Mouse (Mus musculus) hindbrain, embryonic 13.5 days (tissue): ENCODE data around the gene Pla2g7. TPM values are rescaled to one million over a fixed set of nuclear protein-coding genes. Genes with fewer than 3 reads are reported as not detected.
"Not testable (repeated sequence)": the region's sequence is repeated elsewhere in the genome, so short reads cannot be mapped to it uniquely, and the experiment has no call there.

Experiments used
- ATAC-seq: fragments of 200-750 bp; cut with Nextera tagmentation; 2 replicates; pipeline ENCODE4 v1.8.0; 2017; ENCODE audit warnings: moderate TSS enrichment; ENCODE audit not compliant: low FRiP score
- H3K27ac ChIP-seq: fragments of 300-500 bp; sonication (generic); 2 replicates; pipeline ENCODE4 v1.5.1; 2015; ENCODE audit warnings: inconsistent platforms, mild to moderate bottlenecking, moderate library complexity
- H3K27me3 ChIP-seq: fragments of 300-500 bp; sonication (generic); 2 replicates; pipeline ENCODE4 v1.6.1; 2015; ENCODE audit warnings: mild to moderate bottlenecking, inconsistent platforms
- H3K36me3 ChIP-seq: fragments of 300-500 bp; sonication (generic); 2 replicates; pipeline ENCODE4 v1.6.1; 2015; ENCODE audit warnings: mild to moderate bottlenecking, inconsistent platforms
- H3K4me1 ChIP-seq: fragments of 300-500 bp; sonication (generic); replicated peaks from 2 replicates; pipeline ENCODE4 v1.6.1; 2015; ENCODE audit warnings: inconsistent platforms
- H3K4me2 ChIP-seq: fragments of 300-500 bp; sonication (generic); 2 replicates; pipeline ENCODE4 v1.6.1; 2015; ENCODE audit warnings: inconsistent platforms, mild to moderate bottlenecking, moderate library complexity
- H3K4me3 ChIP-seq: fragments of 300-500 bp; sonication (generic); 2 replicates; pipeline ENCODE4 v1.5.1; 2015; ENCODE audit warnings: mild to moderate bottlenecking, inconsistent platforms
- H3K9ac ChIP-seq: fragments of 300-500 bp; sonication (generic); 2 replicates; pipeline ENCODE4 v1.6.1; 2015; ENCODE audit warnings: mild to moderate bottlenecking, inconsistent platforms
- H3K9me3 ChIP-seq: fragments of 300-500 bp; sonication (generic); 2 replicates; pipeline ENCODE4 v1.6.1; 2016; ENCODE audit warnings: inconsistent platforms
- WGBS: fragments of 180-500 bp; shearing (Covaris S2); methylation state at CpG from one replicate; pipeline ENCODE4 v1.1.7; 2015; 5-methylcytosine and 5-hydroxymethylcytosine counted together
- polyA plus RNA-seq: library from polyadenylated mRNA; unstranded; fragments of >200 nt; fragmentation: Nextera tagmentation; extraction: Ambion mirVana; gene quantifications from 2 replicates; pipeline ENCODE4 v1.2.1, GENCODE M21; 2015

Pla2g7 gene
- 49.4 and 61.3 TPM in 2 replicates for polyA plus RNA-seq

- no peaks in the 10 kb centered on the region for H3K9me3 ChIP-seq
- under 1% methylated on average over 34 of the region's 34 CpGs for WGBS
- H3K36me3 ChIP-seq: no peaks in the 10 kb centered on the region
- H3K9ac ChIP-seq: peak within 1 kb of the TSS; percentile 73
- peaks cover 14% of the 10 kb centered on the region for H3K4me1 ChIP-seq
- peak within 1 kb of the TSS; percentile 36; the same call in 1 of the 2 replicates for H3K27ac ChIP-seq
- peak within 1 kb of the TSS; percentile 85 for H3K4me2 ChIP-seq
- no peaks in the 10 kb centered on the region for H3K27me3 ChIP-seq
- ATAC-seq: peak; percentile 89
- peak within 1 kb of the TSS; percentile 48 for H3K4me3 ChIP-seq
Measured at GRCm38 (mm10) chr17:43567992-43568888, at the start of gene Pla2g7. Gene Pla2g7 (plus strand): TSS chr17:43568098.

DNA sequence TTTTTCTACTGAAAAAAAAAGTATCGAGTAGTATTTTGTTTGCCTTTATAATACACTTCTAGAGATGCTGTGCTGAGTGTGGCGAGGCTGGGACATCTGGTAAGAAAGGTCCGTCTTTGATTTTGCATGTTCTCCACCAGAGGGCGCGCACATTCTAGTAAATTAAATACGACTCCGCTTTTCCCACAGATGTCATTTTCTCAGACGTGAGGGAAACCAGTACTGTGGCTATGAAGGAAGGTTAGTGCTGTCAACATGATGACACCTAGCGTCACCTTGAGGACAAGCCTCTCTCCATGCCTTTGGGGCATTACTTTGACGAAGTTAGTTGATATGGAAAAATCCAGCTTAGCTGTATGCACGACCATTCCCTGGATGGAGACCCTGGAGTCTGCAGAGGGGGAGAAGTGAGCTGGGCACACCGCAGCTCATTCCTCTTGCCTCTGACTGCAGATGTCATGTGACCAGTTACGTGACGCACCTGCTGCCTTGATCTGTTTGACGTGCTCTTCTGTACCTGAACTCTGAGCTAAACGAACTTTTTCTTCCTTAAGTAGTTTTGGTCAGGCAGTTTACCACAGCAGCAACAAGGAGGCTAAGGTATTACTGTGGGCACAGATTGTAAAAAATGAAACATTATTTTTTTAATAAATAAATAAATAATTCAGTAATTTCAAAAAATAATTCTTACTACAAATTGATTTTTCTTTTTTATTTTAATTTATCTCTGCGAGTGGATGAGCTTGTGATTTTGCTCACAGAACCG, 49.1 kb upstream of the Pla2g7 start:
- WGBS: 30% methylated on average over 18 of the region's 18 CpGs
- Histone ChIP-seq H3K27me3 (no peaks in the 10 kb centered on the region), H3K27ac (no peak overlapping the region), H3K9me3 (0 out of 2 replicates have a peak, but pooled peaks cover 10% of the 10 kb centered on the region), H3K4me3 (no peak overlapping the region), H3K4me1 (no peaks in the 10 kb centered on the region), H3K36me3 (no peaks in the 10 kb centered on the region), H3K9ac (no peak overlapping the region), H3K4me2 (no peak overlapping the region)
- peak; percentile 81 for ATAC-seq

DNA sequence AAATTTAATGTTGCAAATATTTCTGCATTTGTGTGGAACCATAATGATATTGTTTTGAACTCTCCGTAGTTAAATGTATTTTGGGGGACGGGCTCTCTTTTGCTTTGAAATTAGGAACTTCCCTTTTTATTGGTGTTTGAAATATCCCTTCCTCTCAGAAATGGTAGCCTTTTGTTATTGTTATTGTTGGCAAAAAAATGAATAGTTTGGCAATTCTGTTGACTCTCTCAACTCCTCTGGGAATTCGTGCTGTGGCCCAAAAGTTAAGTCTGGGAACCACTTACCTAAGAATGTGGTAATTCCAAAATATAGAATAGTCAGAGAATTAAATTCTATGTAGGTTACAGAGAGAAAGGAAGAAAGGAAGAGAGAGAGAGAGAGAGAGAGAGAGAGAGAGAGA, 47.7 kb upstream of the Pla2g7 start:
- no peaks in the 10 kb centered on the region for H3K36me3 ChIP-seq
- H3K27me3 ChIP-seq: no peaks in the 10 kb centered on the region
- H3K9ac ChIP-seq: no peak overlapping the region
- H3K4me2 ChIP-seq: no peak overlapping the region
- H3K27ac ChIP-seq: no peak overlapping the region
- ATAC-seq: no peak
- no peaks in the 10 kb centered on the region for H3K9me3 ChIP-seq
- 82% methylated on average over 3 of the region's 3 CpGs for WGBS
- H3K4me3 ChIP-seq: no peak overlapping the region
- no peaks in the 10 kb centered on the region for H3K4me1 ChIP-seq

DNA sequence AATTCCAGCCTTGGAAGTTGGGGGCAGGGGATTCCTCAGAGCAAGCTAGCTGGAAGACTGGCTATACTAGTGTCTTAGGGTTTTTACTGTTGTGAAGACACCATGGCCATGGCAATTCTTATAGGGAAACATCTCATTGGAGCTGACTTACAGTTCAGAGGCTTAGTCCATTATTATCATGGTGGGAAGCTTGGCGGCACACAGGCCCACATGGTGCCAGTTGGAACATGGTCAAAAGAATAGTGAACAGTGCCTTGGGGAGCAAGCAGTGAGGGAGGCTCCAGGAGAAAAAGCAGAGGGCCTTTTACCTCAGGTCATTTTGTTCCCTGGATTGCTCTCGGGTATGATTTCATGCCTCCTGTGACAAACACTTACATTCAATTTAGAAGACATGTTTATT, 37.4 kb upstream of the Pla2g7 start:
- no peak overlapping the region for H3K4me2 ChIP-seq
- no peak for ATAC-seq
- 75% methylated on average over 2 of the region's 2 CpGs for WGBS

DNA sequence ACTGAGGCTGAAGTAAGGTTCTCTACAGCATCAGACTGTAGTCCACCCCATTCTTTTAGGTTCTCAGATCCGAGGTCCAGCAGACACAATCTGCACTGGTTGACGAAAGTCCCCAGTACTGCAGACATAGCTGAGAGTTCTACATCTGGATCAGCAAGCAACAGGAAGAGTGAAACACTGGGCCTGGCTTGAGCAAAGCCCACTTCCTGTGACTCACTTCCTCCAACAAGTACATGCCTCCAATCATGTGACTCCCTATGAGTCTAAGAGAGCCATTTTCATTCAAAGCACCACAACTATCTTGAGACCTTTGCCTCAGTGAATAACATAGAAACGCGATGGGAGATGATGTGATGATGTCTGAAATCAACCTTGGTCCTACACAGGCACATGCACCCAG, 36.7 kb upstream of the Pla2g7 start:
- H3K9me3 ChIP-seq: no peaks in the 10 kb centered on the region
- ATAC-seq: no peak
- no peak overlapping the region for H3K4me3 ChIP-seq
- H3K9ac ChIP-seq: no peak overlapping the region
- peaks cover 10% of the 10 kb centered on the region for H3K4me1 ChIP-seq
- H3K27me3 ChIP-seq: no peaks in the 10 kb centered on the region
- 95% methylated on average over 4 of the region's 4 CpGs for WGBS
- no peak overlapping the region for H3K4me2 ChIP-seq
- no peak overlapping the region for H3K27ac ChIP-seq
- no peaks in the 10 kb centered on the region for H3K36me3 ChIP-seq

More for the DNA sequence above, 37.4 kb upstream of the Pla2g7 start:
- Histone ChIP-seq H3K27me3 (no peaks in the 10 kb centered on the region), H3K9me3 (no peaks in the 10 kb centered on the region), H3K36me3 (no peaks in the 10 kb centered on the region), H3K27ac (no peak overlapping the region), H3K4me1 (peaks cover 10% of the 10 kb centered on the region), H3K4me3 (no peak overlapping the region), H3K9ac (no peak overlapping the region)

DNA sequence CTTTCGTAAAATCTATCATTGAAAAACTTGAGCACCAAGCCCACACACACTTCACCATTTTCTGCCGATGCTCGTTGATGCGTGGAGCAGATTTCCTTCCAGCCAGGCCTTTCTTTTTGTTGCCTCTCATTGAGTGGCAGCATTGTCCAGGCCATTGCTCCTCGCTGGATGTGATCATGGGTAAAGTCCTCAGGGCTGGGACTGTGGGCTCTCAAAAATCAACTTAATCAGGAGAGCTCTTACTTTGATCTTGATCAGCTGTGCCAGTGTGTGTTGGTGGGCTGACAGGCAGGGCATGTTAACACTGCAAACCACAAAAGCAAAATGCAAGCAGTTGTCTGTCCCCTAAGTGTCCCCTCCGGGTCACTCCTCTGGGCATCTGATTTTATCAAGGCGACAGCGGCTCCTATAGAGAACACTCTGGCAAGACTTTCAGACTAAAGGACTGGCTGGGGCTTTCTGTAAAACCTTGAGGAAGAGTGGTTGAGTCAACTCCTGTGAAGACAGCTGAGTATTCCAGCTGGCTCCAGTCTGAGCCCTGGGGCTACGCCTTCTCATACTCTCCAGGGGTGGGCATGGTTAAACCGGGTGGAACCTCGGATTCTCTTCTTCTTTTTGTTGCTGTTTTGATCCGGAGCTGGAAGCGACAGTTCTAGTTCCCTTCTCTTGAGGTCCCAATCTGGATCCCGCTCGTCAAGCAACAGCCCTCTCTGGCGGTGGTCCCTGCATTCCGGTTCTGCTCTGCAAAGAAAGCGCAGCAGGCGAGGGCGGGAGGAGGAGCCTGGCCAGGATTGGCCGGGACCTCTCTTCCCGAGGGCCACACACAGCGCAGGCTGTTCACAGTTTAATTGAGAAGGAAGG, 33.3 kb upstream of the Pla2g7 start:
- Histone ChIP-seq H3K36me3 (no peaks in the 10 kb centered on the region), H3K9me3 (no peaks in the 10 kb centered on the region), H3K4me1 (peaks cover 10% of the 10 kb centered on the region), H3K4me2 (peak overlapping the region; percentile 45), H3K4me3 (peak overlapping the region; percentile 15), H3K9ac (no peak overlapping the region), H3K27me3 (no peaks in the 10 kb centered on the region), H3K27ac (no peak overlapping the region)
- WGBS: 7% methylated on average over 23 of the region's 23 CpGs
- ATAC-seq: peak; percentile 88

DNA sequence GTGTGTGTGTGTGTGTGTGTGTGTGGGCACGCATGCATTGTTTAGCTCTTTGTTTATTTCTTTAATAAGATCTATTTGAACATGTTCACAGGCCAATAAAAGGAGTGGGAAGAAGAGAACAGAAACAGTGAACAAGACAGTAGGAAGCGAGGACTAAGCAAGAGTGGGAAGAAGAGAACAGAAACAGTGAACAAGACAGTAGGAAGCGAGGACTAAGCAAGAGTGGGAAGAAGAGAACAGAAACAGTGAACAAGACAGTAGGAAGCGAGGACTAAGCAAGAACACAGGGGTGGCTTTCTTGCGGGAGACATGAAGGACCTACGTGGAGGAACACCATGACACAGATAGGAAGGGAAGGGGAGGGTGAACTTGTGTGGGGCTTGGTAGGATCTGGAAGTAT, 31.1 kb upstream of the Pla2g7 start:
- H3K36me3 ChIP-seq, H3K27ac ChIP-seq, H3K9ac ChIP-seq, ATAC-seq, H3K27me3 ChIP-seq, H3K4me3 ChIP-seq, H3K9me3 ChIP-seq, H3K4me1 ChIP-seq, H3K4me2 ChIP-seq: not testable (repeated sequence)
- 97% methylated on average over 6 of the region's 6 CpGs for WGBS

GRCm38 (mm10) chr17:43538767-43539166, 29.1 kb upstream of the Pla2g7 start:
- H3K4me2 ChIP-seq: no peak overlapping the region
- H3K27me3 ChIP-seq: no peaks in the 10 kb centered on the region
- no peaks in the 10 kb centered on the region for H3K9me3 ChIP-seq
- no peak overlapping the region for H3K9ac ChIP-seq
- WGBS: 87% methylated on average over 3 of the region's 3 CpGs
- H3K27ac ChIP-seq: no peak overlapping the region
- H3K4me3 ChIP-seq: no peak overlapping the region
- H3K4me1 ChIP-seq: peaks cover 10% of the 10 kb centered on the region
- H3K36me3 ChIP-seq: no peaks in the 10 kb centered on the region
- no peak for ATAC-seq

DNA sequence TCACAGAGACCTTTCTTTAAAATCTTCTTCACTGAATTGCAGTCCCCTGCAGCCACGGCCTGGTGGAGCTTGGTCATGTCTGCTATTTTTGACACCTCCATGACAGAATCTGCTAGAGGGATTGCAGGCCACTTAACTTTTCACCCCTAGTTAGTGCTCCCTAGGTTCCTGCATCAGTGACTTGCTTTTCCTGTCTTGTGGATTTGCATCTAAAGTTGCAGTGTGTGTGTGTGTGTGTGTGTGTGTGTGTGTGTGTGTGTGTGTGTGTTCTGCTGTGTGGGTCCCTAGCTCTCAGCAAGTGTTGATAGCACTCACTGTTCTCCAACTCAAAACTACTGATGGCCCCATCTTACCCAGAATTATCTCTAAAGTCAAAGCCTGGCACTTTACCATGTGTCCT, 24.4 kb upstream of the Pla2g7 start, which contains the start of gene Ankrd66:
Gene Ankrd66 (minus strand): TSS at position 101 of the 400 bp plus-strand sequence.
- WGBS: 80% methylated on average over 1 of the region's 1 CpGs
- Histone ChIP-seq H3K9me3 (no peaks in the 10 kb centered on the region), H3K4me3 (no peak within 1 kb of the TSS), H3K9ac (no peak within 1 kb of the TSS), H3K27me3 (no peaks in the 10 kb centered on the region), H3K4me2 (no peak within 1 kb of the TSS), H3K4me1 (peaks cover 6% of the 10 kb centered on the region; the same call in 1 of the 2 replicates), H3K36me3 (no peaks in the 10 kb centered on the region), H3K27ac (no peak within 1 kb of the TSS)
- no peak for ATAC-seq

GRCm38 (mm10) chr17:43544040-43544439, 23.9 kb upstream of the Pla2g7 start:
- H3K9me3 ChIP-seq: no peaks in the 10 kb centered on the region
- no peak for ATAC-seq
- no peaks in the 10 kb centered on the region for H3K27me3 ChIP-seq
- WGBS: 89% methylated on average over 4 of the region's 4 CpGs
- H3K27ac ChIP-seq: no peak overlapping the region
- H3K4me2 ChIP-seq: no peak overlapping the region
- no peaks in the 10 kb centered on the region for H3K36me3 ChIP-seq
- H3K4me1 ChIP-seq: peaks cover 6% of the 10 kb centered on the region; the same call in 1 of the 2 replicates
- no peak overlapping the region for H3K9ac ChIP-seq
- H3K4me3 ChIP-seq: no peak overlapping the region

DNA sequence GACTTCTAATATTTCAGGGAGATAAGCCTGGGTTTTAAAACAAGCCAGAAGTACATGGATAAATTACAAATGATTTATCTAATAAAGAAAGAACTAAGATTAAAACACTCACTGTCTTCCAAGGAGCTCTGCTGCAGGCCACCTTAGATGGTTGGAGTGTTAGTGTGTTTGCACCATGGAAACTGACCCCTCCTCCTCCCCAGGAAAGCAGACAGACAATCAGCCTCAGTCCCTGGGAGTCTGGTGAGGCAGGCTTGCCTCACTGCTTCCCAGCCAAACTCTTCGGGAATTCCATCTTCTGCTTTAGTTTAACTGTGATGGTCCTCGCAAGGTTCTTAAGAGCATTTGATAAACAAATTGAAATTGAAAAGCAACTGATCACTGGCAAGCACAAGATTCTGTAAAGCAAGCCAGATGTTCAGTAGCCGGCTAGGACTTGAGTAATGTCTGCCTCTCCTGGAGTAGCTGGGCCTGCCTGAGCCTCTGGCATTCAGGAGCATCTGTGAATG, 16.7 kb upstream of the Pla2g7 start:
- WGBS: 24% methylated on average over 3 of the region's 3 CpGs
- H3K36me3 ChIP-seq: no peaks in the 10 kb centered on the region

More for the DNA sequence above, 16.7 kb upstream of the Pla2g7 start:
- ATAC-seq: no peak
- H3K4me2 ChIP-seq: no peak overlapping the region
- no peaks in the 10 kb centered on the region for H3K27me3 ChIP-seq
- peaks cover 11% of the 10 kb centered on the region for H3K4me1 ChIP-seq
- H3K9ac ChIP-seq: no peak overlapping the region
- no peaks in the 10 kb centered on the region for H3K9me3 ChIP-seq
- H3K4me3 ChIP-seq: no peak overlapping the region
- no peak overlapping the region for H3K27ac ChIP-seq
